Mouse (Mus musculus): ENCODE results near the gene Tubg2.

- no peak for TF ChIP-seq POLR2A (IDR thresholded peaks at IDR 0.05; ENCODE audit: low read depth, low read length)
- no peak for TF ChIP-seq CTCF (IDR thresholded peaks at IDR 0.05; ENCODE audit: extremely low read depth, insufficient read length, insufficient replicate concordance, low read depth, low read length)
Measured at GRCm38 (mm10) chr11:101164677-101165580, 9.2 kb downstream of the Tubg2 start.
